Mouse (Mus musculus) embryonic facial prominence, embryonic 15.5 days (tissue): ENCODE measurements around the gene Elovl6. TPM values are rescaled to one million over a fixed set of nuclear protein-coding genes. Genes with fewer than 3 reads are reported as not detected.
A peak's percentile ranks its signal among the peaks of the same experiment; 100 is the strongest.

Source experiments
- ATAC-seq: fragments of 200-750 bp; cut with Nextera tagmentation; 2 replicates; pipeline ENCODE4 v1.8.0; 2017; ENCODE audit warnings: low read depth, moderate TSS enrichment; ENCODE audit not compliant: insufficient number of reproducible peaks, low FRiP score, low TSS enrichment
- H3K27ac ChIP-seq: fragments of 300-500 bp; sonication (generic); replicated peaks from 2 replicates; pipeline ENCODE4 v1.5.1; 2015; ENCODE audit warnings: mild to moderate bottlenecking, inconsistent platforms
- H3K27me3 ChIP-seq: fragments of 300-500 bp; sonication (generic); 2 replicates; pipeline ENCODE4 v1.6.1; 2015; ENCODE audit warnings: inconsistent platforms
- H3K36me3 ChIP-seq: fragments of 300-500 bp; sonication (generic); 2 replicates; pipeline ENCODE4 v1.6.1; 2015; ENCODE audit warnings: mild to moderate bottlenecking, inconsistent platforms
- H3K4me1 ChIP-seq: fragments of 300-500 bp; sonication (generic); 2 replicates; pipeline ENCODE4 v1.6.1; 2015; ENCODE audit warnings: inconsistent platforms
- H3K4me2 ChIP-seq: fragments of 300-500 bp; sonication (generic); replicated peaks from 2 replicates; pipeline ENCODE4 v1.6.1; 2015; ENCODE audit warnings: mild to moderate bottlenecking, inconsistent platforms
- H3K4me3 ChIP-seq: fragments of 300-500 bp; sonication (generic); replicated peaks from 2 replicates; pipeline ENCODE4 v1.5.1; 2015; ENCODE audit warnings: mild to moderate bottlenecking, inconsistent platforms
- H3K9ac ChIP-seq: fragments of 300-500 bp; sonication (generic); 2 replicates; pipeline ENCODE4 v1.6.1; 2015; ENCODE audit warnings: inconsistent platforms
- H3K9me3 ChIP-seq: fragments of 300-500 bp; sonication (generic); replicated peaks from 2 replicates; pipeline ENCODE4 v1.6.1; 2016; ENCODE audit warnings: inconsistent platforms
- WGBS: fragments of 180-500 bp; shearing (Covaris S2); methylation state at CpG from one replicate; pipeline ENCODE4 v1.1.7; 2015; 5-methylcytosine and 5-hydroxymethylcytosine counted together
- polyA plus RNA-seq: library from polyadenylated mRNA; unstranded; fragments of >200 nt; fragmentation: Nextera tagmentation; extraction: Ambion mirVana; gene quantifications from 2 replicates; pipeline ENCODE4 v1.2.1, GENCODE M21; 2015

The Elovl6 gene
- polyA plus RNA-seq, 1 experiment from 2014 or later = 34.6 TPM

DNA sequence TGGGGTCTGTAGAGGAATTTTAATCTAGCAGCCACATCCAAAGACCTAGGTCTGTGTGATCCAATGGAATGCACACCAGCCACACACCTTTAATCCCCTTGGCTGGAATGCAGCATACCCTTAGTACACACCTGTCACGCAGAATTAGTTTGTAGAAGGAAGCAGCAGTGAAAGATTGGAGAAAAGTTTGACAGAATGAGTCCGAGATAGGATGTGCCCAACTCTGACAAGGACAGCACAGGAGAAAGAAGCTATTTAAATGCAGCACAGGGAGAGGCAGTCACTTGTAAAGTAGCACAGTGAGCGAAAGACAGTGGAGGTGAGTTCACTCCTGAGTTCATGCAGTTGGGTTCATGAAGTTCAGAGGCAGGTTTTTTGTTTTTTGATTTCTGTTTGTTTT, 11.2 kb downstream of the Elovl6 start:
- peaks cover 14% of the 10 kb centered on the region; the same call in 1 of the 2 replicates for H3K4me1 ChIP-seq
- no peak for ATAC-seq
- H3K4me3 ChIP-seq = no peak overlapping the region
- 82% methylated on average over 3 of the region's 3 CpGs for WGBS
- no peaks in the 10 kb centered on the region for H3K27me3 ChIP-seq
- no peak overlapping the region for H3K4me2 ChIP-seq
- H3K9me3 ChIP-seq = no peaks in the 10 kb centered on the region
- no peak overlapping the region for H3K27ac ChIP-seq
- peaks cover 14% of the 10 kb centered on the region for H3K36me3 ChIP-seq
- H3K9ac ChIP-seq = no peak overlapping the region

DNA sequence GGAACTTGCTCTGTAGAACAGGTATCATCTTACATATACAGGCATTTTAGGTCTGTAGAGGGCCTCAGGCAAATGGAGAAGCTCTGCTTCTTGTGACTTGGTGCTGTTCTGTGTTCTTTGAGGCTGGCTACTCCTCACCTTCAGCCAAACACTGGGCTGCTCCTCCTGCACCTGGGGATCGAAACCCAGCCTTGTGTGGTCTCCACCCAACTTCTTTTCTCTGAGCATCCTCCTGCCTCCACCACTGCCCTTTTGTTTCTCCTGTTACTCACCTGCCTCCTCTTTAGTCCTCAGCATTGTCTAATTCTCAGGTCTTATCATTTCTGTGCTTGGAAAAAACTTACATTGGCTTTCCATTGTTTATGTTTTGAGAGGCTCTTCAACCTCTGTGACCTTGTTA, 12.1 kb downstream of the Elovl6 start:
- WGBS = 95% methylated on average over 1 of the region's 1 CpGs
- H3K4me1 ChIP-seq = peaks cover 8% of the 10 kb centered on the region; the same call in 1 of the 2 replicates
- no peak overlapping the region for H3K27ac ChIP-seq
- H3K27me3 ChIP-seq = no peaks in the 10 kb centered on the region
- H3K9me3 ChIP-seq = no peaks in the 10 kb centered on the region
- H3K4me2 ChIP-seq = no peak overlapping the region
- ATAC-seq = no peak
- no peak overlapping the region for H3K4me3 ChIP-seq
- H3K36me3 ChIP-seq = peaks cover 14% of the 10 kb centered on the region
- no peak overlapping the region for H3K9ac ChIP-seq

DNA sequence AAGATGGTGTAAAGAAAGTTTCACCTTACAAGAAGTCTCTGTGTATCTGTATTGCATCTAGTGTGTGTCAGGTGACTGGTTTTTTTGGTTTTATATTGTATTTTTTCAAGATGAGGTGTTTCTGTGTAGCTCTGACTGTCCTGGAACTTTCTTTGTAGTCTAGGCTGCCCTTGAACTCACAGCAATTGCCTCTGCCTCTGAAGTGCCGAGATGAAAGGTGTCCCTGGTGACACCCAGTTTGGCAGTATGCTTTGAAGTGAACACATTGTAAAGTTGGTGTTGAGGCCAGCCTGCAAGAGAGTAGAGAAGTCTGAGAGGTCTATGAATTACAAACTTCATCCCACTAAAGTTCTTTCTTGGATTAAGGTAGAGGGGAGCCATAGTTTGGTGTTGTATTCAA, 13.1 kb downstream of the Elovl6 start:
- no peaks in the 10 kb centered on the region for H3K9me3 ChIP-seq
- no peak overlapping the region for H3K27ac ChIP-seq
- H3K9ac ChIP-seq = no peak overlapping the region
- H3K4me3 ChIP-seq = no peak overlapping the region
- H3K27me3 ChIP-seq = no peaks in the 10 kb centered on the region
- H3K36me3 ChIP-seq = peaks cover 14% of the 10 kb centered on the region
- 73% methylated on average over 1 of the region's 1 CpGs for WGBS
- no peak for ATAC-seq
- H3K4me2 ChIP-seq = no peak overlapping the region
- peaks cover 5% of the 10 kb centered on the region; the same call in 1 of the 2 replicates for H3K4me1 ChIP-seq

DNA sequence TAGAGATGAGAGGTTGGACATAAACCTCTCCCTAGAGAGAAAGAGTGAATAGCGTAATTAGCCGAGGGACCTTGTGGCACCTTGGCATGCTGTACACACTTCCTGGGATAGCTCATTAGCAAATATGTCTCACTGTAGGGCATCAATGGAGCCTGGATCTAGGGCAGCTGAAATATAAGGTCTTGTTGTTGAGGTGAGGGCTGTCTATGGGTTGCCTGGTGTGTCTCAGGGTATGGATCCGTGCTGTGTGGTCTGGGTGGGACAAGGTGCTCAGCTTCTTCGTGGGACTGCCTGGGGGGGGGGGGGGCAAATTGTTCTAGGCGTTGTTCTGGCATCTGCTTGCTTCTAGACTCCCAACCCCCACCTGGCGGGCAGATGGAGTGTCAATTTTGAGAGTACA, 13.6 kb downstream of the Elovl6 start:
- 54% methylated on average over 6 of the region's 6 CpGs for WGBS
- Histone ChIP-seq H3K4me2 (no peak overlapping the region), H3K9me3 (no peaks in the 10 kb centered on the region), H3K36me3 (peaks cover 14% of the 10 kb centered on the region), H3K27ac (no peak overlapping the region), H3K4me3 (no peak overlapping the region), H3K4me1 (peaks cover 5% of the 10 kb centered on the region; the same call in 1 of the 2 replicates), H3K27me3 (no peaks in the 10 kb centered on the region), H3K9ac (no peak overlapping the region)
- peak; percentile 34; the same call in 1 of the 2 replicates for ATAC-seq

DNA sequence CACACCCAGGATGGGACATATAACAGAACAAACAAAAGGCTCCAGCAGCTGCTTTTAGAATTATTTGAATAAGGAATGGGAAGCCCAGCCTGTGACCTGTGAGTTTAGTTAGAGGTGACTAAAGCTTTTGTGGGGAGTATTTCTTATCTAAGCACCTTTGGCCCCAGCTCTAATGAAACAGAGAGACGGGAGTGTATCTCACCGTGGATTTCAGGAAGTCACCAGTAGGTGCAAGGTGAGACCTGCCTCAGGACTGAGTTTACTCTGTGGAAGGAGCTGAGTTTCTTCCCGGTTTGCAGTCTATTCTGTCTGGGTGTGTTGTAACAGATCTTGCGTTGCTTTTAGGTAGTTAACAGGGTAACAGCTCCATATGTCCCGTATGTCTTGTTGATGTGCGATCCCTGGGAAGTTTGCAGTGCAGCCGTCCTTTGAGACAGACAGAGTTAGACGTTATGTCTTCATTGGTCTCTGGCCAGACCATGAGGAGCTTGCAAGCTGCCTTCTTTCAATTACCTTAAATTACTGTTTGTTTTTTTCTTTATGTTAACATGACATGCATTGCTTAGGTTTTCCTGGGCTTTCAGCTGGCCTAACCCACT, 15.8 kb downstream of the Elovl6 start:
- no peak overlapping the region for H3K9ac ChIP-seq
- peaks cover 8% of the 10 kb centered on the region; the same call in 1 of the 2 replicates for H3K4me1 ChIP-seq
- H3K9me3 ChIP-seq = no peaks in the 10 kb centered on the region
- no peak overlapping the region for H3K27ac ChIP-seq
- H3K4me2 ChIP-seq = no peak overlapping the region
- WGBS = 32% methylated on average over 8 of the region's 8 CpGs
- H3K4me3 ChIP-seq = no peak overlapping the region
- H3K36me3 ChIP-seq = peaks cover 4% of the 10 kb centered on the region
- no peaks in the 10 kb centered on the region for H3K27me3 ChIP-seq
- no peak for ATAC-seq

DNA sequence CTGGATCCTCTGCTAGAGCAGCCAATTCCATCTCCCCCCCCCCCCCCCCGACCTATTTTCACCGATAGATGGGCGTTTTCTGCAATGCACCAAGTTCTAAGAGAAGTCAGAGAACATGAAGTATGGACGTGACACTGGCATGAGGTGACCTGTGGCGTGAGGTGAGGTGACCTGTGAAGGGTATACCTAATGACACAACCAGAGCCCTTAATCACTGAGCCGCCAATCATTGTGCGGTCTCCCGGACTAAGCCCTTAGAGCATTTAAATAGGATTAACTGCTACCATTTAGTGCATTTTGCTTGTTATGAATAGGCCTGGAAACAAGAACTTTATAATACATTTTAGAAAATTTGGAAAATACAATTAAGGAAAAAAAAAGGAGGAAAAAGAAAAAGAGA, 16.6 kb downstream of the Elovl6 start:
- Histone ChIP-seq H3K27ac (no peak overlapping the region), H3K9me3 (no peaks in the 10 kb centered on the region), H3K27me3 (no peaks in the 10 kb centered on the region), H3K4me1 (peaks cover 8% of the 10 kb centered on the region; the same call in 1 of the 2 replicates), H3K9ac (no peak overlapping the region), H3K4me3 (no peak overlapping the region), H3K4me2 (no peak overlapping the region), H3K36me3 (peaks cover 4% of the 10 kb centered on the region; the same call in 1 of the 2 replicates)
- WGBS = 55% methylated on average over 8 of the region's 8 CpGs
- no peak for ATAC-seq

DNA sequence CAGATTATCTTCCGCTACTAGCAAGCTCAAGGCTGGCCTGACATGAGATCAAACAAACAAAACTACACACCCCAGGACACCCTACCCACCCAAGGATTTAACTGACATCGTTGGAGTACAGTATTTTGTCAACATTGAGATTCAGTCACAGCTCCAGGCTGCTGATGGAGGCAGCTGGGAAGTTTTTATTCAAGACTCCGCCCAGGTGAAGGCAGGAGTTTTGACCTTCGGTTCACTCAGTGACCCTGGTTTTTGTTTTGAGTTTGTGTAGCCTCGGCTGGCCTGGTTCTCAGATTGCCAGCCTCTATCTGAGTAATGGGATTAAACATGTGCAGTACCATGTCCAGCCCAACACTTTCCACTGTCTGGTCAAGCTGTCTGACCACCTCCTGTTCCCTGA, 17.4 kb downstream of the Elovl6 start:
- H3K27me3 ChIP-seq = no peaks in the 10 kb centered on the region
- H3K4me3 ChIP-seq = no peak overlapping the region
- H3K4me1 ChIP-seq = peaks cover 13% of the 10 kb centered on the region; the same call in 1 of the 2 replicates
- no peak overlapping the region for H3K9ac ChIP-seq
- H3K4me2 ChIP-seq = no peak overlapping the region
- no peaks in the 10 kb centered on the region for H3K36me3 ChIP-seq
- 39% methylated on average over 5 of the region's 5 CpGs for WGBS
- H3K9me3 ChIP-seq = no peaks in the 10 kb centered on the region
- no peak overlapping the region for H3K27ac ChIP-seq
- ATAC-seq = no peak

DNA sequence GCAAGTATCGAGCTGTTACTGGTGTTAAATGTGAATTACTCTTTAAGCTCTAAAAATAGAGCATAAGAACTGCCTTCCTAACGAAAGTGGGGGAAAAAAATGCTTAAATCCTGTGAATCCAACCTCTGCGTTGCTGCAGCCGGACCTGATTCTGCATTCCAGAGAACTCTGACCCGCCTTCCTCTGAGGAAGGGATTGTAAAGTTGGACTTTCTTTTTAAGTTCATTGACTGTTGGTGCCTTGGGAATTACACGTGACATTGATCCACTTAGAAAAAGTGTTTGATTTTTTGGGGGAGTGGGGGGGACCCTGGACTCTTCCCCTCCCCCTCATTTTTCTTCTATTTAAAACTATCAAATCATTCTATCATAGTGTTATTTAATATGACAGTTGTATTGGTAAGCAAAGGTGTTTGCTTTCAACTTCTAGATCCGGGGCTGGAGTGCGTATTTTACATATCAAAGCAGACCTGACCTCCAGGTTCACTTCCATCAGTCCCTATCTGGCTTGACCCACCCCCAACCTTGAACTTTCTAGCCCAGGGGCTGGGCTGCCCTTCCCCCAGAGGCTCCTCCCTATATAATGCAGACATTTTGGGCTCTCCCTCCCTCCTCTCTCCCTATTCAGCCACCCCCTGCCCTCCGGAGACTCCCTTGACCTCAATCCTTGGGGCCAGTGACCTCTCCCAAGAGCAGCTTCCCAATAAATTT, 19.6 kb downstream of the Elovl6 start:
- no peak overlapping the region for H3K27ac ChIP-seq
- 41% methylated on average over 9 of the region's 9 CpGs for WGBS
- ATAC-seq = no peak
- no peak overlapping the region for H3K9ac ChIP-seq
- H3K4me2 ChIP-seq = no peak overlapping the region
- H3K36me3 ChIP-seq = no peaks in the 10 kb centered on the region
- H3K4me3 ChIP-seq = no peak overlapping the region
- no peaks in the 10 kb centered on the region for H3K9me3 ChIP-seq
- peaks cover 8% of the 10 kb centered on the region; the same call in 1 of the 2 replicates for H3K4me1 ChIP-seq
- no peaks in the 10 kb centered on the region for H3K27me3 ChIP-seq

DNA sequence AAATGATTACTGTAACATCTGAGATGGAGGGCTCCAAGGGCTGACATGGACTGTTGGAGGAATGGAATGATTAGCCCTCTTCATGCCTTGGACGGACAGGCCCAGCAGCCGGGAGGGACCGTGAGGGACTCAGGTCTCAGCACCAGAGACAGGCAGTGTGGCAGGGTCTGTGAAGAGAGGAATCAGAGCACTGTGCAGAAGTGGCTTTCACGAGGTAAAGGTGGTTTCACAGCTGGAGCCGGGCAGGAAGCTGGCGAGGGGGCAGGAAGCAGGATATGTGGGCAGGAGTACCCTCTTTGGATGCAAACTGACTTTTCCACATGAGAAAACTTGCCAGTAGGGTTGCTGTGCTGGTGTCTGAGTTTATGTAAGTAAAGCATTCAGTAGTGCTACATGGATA, 20.2 kb downstream of the Elovl6 start:
- Histone ChIP-seq H3K36me3 (no peaks in the 10 kb centered on the region), H3K4me2 (no peak overlapping the region), H3K9ac (no peak overlapping the region), H3K27me3 (no peaks in the 10 kb centered on the region), H3K27ac (no peak overlapping the region), H3K4me3 (no peak overlapping the region), H3K4me1 (peaks cover 8% of the 10 kb centered on the region; the same call in 1 of the 2 replicates), H3K9me3 (no peaks in the 10 kb centered on the region)
- no peak for ATAC-seq
- 66% methylated on average over 6 of the region's 6 CpGs for WGBS

DNA sequence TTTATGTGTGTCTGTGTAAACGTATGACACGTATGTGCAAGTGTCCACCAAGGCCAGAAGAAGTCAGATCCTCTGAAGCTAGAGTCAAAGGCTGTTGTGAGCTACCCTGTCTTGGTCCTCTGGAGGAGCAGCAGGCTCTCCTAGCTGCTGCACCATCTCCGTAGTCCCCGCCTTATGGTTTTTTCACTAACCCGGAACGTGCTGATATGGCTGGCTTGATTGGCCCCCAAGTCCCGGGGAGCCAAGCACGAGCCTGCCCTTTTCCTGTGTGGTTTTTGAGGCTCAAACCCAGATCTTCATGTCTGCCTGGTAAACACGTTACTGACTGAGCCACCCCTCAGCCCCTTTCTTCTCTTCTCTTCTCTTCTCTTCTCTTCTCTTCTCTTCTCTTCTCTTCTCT, 21.0 kb downstream of the Elovl6 start:
- Histone ChIP-seq H3K4me3 (no peak overlapping the region), H3K4me2 (no peak overlapping the region), H3K4me1 (peaks cover 13% of the 10 kb centered on the region; the same call in 1 of the 2 replicates), H3K9me3 (no peaks in the 10 kb centered on the region), H3K27ac (no peak overlapping the region), H3K36me3 (no peaks in the 10 kb centered on the region), H3K27me3 (no peaks in the 10 kb centered on the region), H3K9ac (no peak overlapping the region)
- 75% methylated on average over 9 of the region's 9 CpGs for WGBS
- no peak for ATAC-seq

DNA sequence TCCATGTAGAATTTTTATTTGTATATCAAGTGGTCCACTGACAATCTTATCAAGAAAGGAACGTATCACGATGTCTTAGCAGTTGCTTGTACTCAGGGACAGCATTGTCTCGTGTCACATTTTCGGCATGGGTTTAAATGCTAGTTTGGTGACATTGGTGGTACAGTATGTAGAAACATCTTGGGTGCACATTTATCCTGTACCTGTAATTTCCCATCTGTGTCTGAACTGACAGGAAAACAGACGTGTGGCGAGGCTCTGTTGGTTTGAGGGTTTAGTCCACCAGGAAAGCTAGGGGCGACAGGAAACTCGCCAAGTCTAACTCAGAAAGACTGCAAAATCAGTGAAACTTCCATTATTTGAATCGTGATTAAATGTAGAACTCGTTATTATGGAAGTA, 21.5 kb downstream of the Elovl6 start:
- Histone ChIP-seq H3K36me3 (no peaks in the 10 kb centered on the region), H3K27ac (no peak overlapping the region), H3K9me3 (no peaks in the 10 kb centered on the region), H3K27me3 (no peaks in the 10 kb centered on the region), H3K9ac (no peak overlapping the region), H3K4me2 (no peak overlapping the region), H3K4me3 (no peak overlapping the region), H3K4me1 (peaks cover 13% of the 10 kb centered on the region; the same call in 1 of the 2 replicates)
- 86% methylated on average over 10 of the region's 10 CpGs for WGBS
- ATAC-seq = no peak
